Mouse (Mus musculus) common myeloid progenitor, adult 5-6 weeks (primary cell): ENCODE data around the gene Cela3b. TPM values are rescaled to one million over a fixed set of nuclear protein-coding genes. Genes with fewer than 3 reads are reported as not detected.
A peak's percentile ranks its signal among the peaks of the same experiment; 100 is the strongest.

Source experiments
- ATAC-seq: replicated peaks from 2 replicates; pipeline ENCODE4 v1.8.0; 2016; ENCODE audit warnings: low read depth, mild to moderate bottlenecking, moderate TSS enrichment, inconsistent platforms; ENCODE audit not compliant: poor library complexity, severe bottlenecking
- total RNA-seq: library from RNA; stranded (forward); fragments of 200-1000, 187-1606 nt; gene quantifications from 2 replicates; pipeline ENCODE4 v1.2.3, GENCODE M21; 2017

Cela3b gene
- total RNA-seq, 1 experiment from 2014 or later, result not detected

GRCm38 (mm10) chr4:137379713-137380255, 50.6 kb downstream of the Cela3b start:
- ATAC-seq, result no peak

- ATAC-seq, result no peak
Measured at GRCm38 (mm10) chr4:137379085-137379484, 51.3 kb downstream of the Cela3b start.

DNA sequence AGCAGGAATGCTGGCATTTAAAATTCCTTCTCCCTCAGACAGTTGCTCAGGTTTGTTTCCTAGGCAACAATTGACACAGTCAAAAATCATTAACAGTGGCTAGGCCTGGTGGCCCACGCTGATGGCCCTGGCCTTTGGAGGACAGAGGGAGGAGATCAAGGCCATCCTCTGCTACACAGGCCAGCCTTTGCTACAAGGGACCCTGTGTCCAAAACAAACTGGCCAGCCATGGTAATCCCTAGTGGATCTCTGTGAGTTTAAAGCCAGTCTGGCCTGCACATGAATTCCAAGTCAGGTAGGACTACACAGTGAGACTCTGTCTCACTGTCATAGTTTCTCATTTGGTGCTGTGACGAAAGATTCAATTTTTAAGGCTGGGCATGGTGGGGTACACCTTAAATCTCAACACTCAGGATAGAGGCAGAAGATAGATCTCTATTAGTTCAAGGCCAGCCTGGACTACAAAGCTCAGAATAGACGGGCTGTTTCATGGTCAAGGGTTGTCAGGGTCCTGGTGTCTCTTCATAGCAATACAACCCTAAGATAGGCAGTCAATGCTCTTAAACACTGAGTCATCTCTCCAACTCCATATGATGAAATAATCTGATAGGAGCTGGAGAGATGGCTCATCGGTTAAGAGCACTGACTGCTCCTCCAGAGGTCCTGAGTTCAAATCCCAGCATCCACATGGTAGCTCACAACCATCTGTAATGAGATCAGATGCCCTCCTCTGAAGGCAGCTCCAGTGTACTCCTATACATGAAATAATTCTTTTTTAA, 52.6 kb downstream of the Cela3b start:
- ATAC-seq, result no peak

- peak; percentile 23 for ATAC-seq
Measured at GRCm38 (mm10) chr4:137376778-137377177, 53.6 kb downstream of the Cela3b start.

DNA sequence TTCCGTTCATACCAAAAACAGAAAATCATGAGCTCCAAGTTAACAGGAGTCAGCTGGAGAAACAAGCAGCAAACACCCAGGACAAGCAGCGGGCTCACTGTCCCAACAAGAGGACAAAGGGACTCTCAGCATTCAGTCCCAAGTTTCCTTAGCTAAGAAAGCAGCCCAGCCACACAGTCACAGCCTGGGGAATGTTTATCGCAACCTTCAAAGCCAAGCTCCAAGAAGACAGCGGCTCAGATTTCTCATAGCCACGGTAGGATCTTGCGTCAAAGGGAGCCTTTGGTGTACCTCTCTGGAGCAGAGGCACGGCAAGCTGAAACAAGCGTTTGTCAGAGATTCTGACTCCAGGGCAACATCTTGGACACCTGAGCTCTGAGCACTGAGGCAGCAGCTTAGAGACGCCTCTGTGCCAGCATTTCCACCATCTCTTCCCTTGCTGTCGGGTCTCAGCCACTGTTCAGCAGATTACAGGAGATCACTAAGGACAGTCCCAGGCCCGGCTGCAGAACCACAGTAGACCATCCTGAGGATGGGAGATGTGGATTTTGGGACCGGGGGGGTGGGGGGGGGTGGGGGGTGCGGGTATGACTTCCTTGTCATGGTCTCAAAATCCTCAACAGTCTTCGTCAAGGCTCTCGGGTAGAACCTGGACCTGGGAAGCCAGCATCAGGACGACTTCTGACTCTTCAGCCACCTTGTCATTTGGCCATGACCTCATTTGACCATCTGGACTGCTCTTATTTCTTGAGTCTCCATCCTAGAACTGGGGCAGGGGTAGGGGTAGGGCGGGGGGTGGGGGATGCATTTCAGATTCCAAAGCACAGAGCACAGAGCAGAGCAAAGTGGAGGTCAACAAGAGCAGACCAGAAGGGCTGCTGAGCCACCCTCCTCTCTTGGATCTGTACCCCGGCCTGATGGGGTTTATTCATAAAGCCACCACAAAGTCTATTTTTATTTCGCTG, 54.7 kb downstream of the Cela3b start:
- ATAC-seq, result no peak

- ATAC-seq, result 0 out of 2 replicates have a peak, but pooled peaks have one; percentile 22
Measured at GRCm38 (mm10) chr4:137373711-137374110, 56.6 kb downstream of the Cela3b start.

DNA sequence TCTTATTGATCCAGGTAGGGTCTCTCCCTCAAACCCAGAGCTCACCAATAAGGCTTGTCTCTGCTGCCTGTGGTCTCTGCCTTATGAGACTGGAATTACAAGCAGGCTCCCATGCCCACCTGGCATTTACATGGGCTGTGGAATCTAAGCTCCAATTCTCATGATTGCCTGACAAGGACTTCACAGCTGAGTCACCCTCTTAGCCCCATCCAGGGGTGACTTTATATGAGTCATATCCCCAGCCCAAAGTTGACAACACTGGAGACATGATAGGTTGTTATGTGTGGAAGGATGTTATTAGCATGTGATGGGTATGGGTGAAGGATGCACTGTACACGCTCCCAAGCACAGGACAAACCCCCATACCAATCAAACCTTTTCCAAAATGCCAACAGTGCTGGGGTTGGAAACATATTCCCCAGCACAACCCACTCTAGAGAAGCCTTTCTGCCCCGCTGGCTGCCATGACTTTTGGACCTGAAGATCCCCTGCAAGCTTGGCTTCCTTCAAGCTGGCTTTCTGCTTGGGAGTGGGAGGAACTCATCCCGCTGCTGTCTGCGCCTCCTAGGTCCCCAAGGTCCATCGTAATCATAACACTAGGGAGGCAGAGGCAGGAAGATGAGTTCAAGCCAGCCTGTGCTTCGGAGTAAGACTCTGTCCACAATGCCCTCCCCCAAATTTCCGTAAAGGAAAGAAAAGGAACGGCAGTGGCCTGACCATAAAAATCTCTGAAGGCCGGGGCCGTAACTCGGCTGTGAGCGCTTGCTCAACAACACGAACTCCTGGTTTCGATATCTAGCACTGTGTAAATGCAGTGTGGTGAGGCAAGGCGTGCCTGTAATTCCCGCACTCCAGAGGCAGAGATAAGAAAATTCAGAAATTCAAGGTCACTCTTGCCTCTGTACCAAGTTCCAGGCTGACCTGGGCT, 58.5 kb downstream of the Cela3b start:
- no peak for ATAC-seq

Other genes starting within 250 kb of the Cela3b start
- not detected in 2 replicates for gene Wnt4, start 153.1 kb downstream of the Cela3b start, total RNA-seq
- gene Cdc42, start 72.8 kb downstream of the Cela3b start, total RNA-seq, result 481 and 507 TPM in 2 replicates
- not detected in 2 replicates for gene Cela3a, start 20.7 kb downstream of the Cela3b start, total RNA-seq
- gene 1700013G24Rik, start 22.7 kb upstream of the Cela3b start, total RNA-seq, result not detected in 2 replicates
- under 0.01 TPM in 1 of 2 replicates, not detected in the other for gene Hspg2, start 38.2 kb upstream of the Cela3b start, total RNA-seq
- not detected in 2 replicates for gene Ldlrad2, start 144.0 kb upstream of the Cela3b start, total RNA-seq
- 150 and 164 TPM in 2 replicates for gene Usp48, start 163.2 kb upstream of the Cela3b start, total RNA-seq
- 0.09 and 1.4 TPM in 2 replicates for gene Rap1gap, start 234.2 kb upstream of the Cela3b start, total RNA-seq